Mouse (Mus musculus) limb, embryonic 12.5 days (tissue): ENCODE measurements around the gene Uxs1. TPM values are rescaled to one million over a fixed set of nuclear protein-coding genes. Genes with fewer than 3 reads are reported as not detected.
A peak's percentile ranks its signal among the peaks of the same experiment; 100 is the strongest.

Source experiments
- ATAC-seq: fragments of 200-750 bp; cut with Nextera tagmentation; 2 replicates; pipeline ENCODE4 v1.8.0; 2017; ENCODE audit warnings: low read depth, moderate TSS enrichment; ENCODE audit not compliant: insufficient number of reproducible peaks, insufficient read depth, low FRiP score, low TSS enrichment
- H3K27ac ChIP-seq: fragments of 300-500 bp; sonication (generic); 2 replicates; pipeline ENCODE4 v1.5.1; 2016; ENCODE audit warnings: mild to moderate bottlenecking, moderate library complexity
- H3K27me3 ChIP-seq: fragments of 300-500 bp; sonication (generic); 2 replicates; pipeline ENCODE4 v1.6.1; 2016; ENCODE audit warnings: mild to moderate bottlenecking, moderate library complexity
- H3K36me3 ChIP-seq: fragments of 300-500 bp; sonication (generic); 2 replicates; pipeline ENCODE4 v1.6.1; 2016; ENCODE audit warnings: mild to moderate bottlenecking, moderate library complexity
- H3K4me1 ChIP-seq: fragments of 300-500 bp; sonication (generic); replicated peaks from 2 replicates; pipeline ENCODE4 v1.6.1; 2016
- H3K4me2 ChIP-seq: fragments of 300-500 bp; sonication (generic); 2 replicates; pipeline ENCODE4 v1.6.1; 2016; ENCODE audit warnings: mild to moderate bottlenecking, moderate library complexity
- H3K4me3 ChIP-seq: fragments of 300-500 bp; sonication (generic); replicated peaks from 2 replicates; pipeline ENCODE4 v1.5.1; 2016; ENCODE audit warnings: mild to moderate bottlenecking
- H3K9ac ChIP-seq: fragments of 300-500 bp; sonication (generic); replicated peaks from 2 replicates; pipeline ENCODE4 v1.6.1; 2016; ENCODE audit warnings: mild to moderate bottlenecking, moderate library complexity
- H3K9me3 ChIP-seq: fragments of 300-500 bp; sonication (generic); 2 replicates; pipeline ENCODE4 v1.6.1; 2016; ENCODE audit warnings: mild to moderate bottlenecking, moderate library complexity
- WGBS: fragments of 180-500 bp; shearing (Covaris S2); methylation state at CpG from one replicate; pipeline ENCODE4 v1.1.7; 2016; 5-methylcytosine and 5-hydroxymethylcytosine counted together
- polyA plus RNA-seq: library from polyadenylated mRNA; unstranded; fragments of >200 nt; fragmentation: Nextera tagmentation; extraction: Ambion mirVana; gene quantifications from 2 replicates; pipeline ENCODE4 v1.2.1, GENCODE M21; 2016

The Uxs1 gene
- 24.9 and 25.4 TPM in 2 replicates for polyA plus RNA-seq

DNA sequence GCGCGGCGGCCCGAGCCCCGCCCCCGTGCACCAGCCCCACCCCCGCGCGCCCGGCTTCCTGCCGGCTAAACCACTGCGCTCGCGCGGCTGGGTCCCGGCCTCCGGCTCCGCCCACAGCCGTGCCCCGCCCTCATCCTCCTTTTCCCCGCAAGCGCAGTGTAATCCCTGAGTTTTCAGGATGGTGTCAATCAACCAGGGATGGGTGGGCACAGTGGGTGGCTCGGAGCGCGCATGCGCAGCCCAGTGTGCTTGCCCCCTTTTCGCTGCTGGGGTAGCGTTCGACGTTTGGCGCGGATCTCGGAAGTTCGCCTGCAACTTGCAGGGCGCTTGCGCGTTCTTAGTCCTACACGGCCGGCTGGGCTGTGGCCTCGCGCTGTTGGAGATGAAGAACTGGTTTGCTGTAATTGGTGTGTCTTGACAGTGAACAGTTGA lies at the start of gene Uxs1:
Gene Uxs1, minus strand, starts transcription at position 38 of the 432 bp plus-strand sequence.
- ATAC-seq: peak; percentile 99
- Histone ChIP-seq H3K4me1 (peaks cover 12% of the 10 kb centered on the region), H3K9me3 (no peaks in the 10 kb centered on the region), H3K4me3 (peak within 1 kb of the TSS; percentile 93), H3K27me3 (no peaks in the 10 kb centered on the region), H3K4me2 (peak within 1 kb of the TSS; percentile 82), H3K36me3 (no peaks in the 10 kb centered on the region), H3K9ac (peak within 1 kb of the TSS; percentile 89), H3K27ac (peak within 1 kb of the TSS; percentile 94)
- WGBS: under 1% methylated on average over 41 of the region's 41 CpGs

DNA sequence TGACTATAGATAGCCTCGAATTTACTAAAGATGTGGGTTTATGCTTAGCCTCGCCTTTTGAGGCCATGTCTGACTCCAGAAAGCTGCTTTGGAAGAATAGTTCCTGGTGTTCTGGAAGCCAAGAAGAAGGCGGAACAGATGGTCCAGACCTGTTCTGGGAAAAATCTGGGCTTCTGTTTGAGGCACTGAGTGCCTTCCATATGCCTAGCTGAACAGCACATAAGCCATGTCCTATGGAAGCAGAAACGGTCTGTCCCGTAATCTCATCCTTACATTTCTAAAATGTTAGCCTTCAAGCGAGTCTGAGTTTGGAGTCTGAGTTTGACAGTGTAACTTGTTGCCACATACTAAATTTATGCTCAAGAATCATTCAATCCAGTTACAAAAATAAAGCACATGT lies 49.6 kb upstream of the Uxs1 start:
- no peak overlapping the region for H3K27ac ChIP-seq
- no peak for ATAC-seq
- no peak overlapping the region for H3K9ac ChIP-seq
- 82% methylated on average over 6 of the region's 6 CpGs for WGBS
- no peak overlapping the region for H3K4me2 ChIP-seq
- H3K27me3 ChIP-seq: no peaks in the 10 kb centered on the region
- H3K9me3 ChIP-seq: no peaks in the 10 kb centered on the region
- no peaks in the 10 kb centered on the region for H3K36me3 ChIP-seq
- no peaks in the 10 kb centered on the region for H3K4me1 ChIP-seq
- no peak overlapping the region for H3K4me3 ChIP-seq

DNA sequence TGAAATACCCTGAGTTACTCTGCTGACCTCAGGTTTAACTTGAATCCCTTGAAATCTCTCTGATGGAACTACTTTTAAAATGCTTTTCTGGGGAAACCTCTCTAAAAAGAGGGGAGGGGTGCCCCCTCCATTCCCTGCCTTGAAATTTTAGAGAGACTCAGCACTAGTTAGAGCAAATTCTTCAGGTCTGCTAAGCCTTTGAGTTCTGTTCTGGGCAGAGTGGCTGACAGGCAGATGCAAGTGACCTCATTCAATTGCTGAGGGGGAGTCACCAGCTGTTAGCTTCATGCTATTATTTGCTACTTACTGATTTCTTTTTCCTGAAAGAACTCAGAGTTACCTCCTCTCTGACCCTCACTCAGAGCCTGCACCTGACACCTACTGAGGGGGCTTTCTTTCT lies 43.5 kb upstream of the Uxs1 start:
- H3K9me3 ChIP-seq: no peaks in the 10 kb centered on the region
- no peak for ATAC-seq
- H3K4me1 ChIP-seq: no peaks in the 10 kb centered on the region
- no peak overlapping the region for H3K4me3 ChIP-seq
- no peaks in the 10 kb centered on the region for H3K27me3 ChIP-seq
- no peak overlapping the region for H3K4me2 ChIP-seq
- no peaks in the 10 kb centered on the region for H3K36me3 ChIP-seq
- no peak overlapping the region for H3K9ac ChIP-seq
- H3K27ac ChIP-seq: no peak overlapping the region

DNA sequence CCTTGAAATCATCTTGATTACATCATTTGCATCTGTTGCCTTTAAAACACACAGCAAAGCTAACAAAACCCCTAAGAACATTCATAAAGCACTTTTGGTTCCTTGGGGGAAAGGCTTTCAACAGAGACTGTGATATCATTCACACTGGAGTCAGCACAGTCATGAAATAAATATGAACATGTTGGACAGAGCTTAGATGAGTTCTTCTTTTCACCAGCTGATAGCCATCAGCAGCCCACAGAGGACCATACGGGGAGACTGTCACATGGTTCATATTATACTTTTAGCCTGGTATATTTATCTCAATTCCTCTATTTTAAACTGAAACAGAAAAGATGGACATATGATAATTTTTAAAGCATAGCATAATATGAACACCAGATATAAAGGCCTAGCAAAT lies 40.9 kb upstream of the Uxs1 start:
- ATAC-seq: no peak

DNA sequence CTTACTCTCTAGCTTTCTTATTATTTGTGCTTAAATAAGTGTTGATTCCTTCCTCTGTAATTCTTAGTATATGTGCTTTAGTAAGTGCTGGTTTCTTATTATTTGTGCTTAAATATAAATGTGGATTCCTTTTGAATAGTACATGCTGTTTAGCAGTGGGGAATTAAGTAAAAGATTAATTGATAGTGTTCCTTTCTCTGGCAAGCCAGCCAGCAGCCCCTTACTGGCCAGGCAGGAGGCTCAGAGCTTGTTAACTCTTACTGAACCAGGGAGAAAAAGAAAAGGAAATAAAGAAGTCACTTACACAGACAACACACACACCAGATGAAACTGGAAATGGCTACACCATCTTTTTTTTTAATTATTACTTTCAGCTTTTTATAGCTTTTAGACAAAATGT lies 37.2 kb upstream of the Uxs1 start:
- no peak overlapping the region for H3K27ac ChIP-seq
- H3K9me3 ChIP-seq: no peaks in the 10 kb centered on the region
- no peak overlapping the region for H3K9ac ChIP-seq
- no peaks in the 10 kb centered on the region for H3K4me1 ChIP-seq
- H3K27me3 ChIP-seq: no peaks in the 10 kb centered on the region
- no peak overlapping the region for H3K4me3 ChIP-seq
- no peak overlapping the region for H3K4me2 ChIP-seq
- no peak for ATAC-seq
- no peaks in the 10 kb centered on the region for H3K36me3 ChIP-seq

More for the DNA sequence above, 40.9 kb upstream of the Uxs1 start:
- no peak overlapping the region for H3K9ac ChIP-seq
- no peaks in the 10 kb centered on the region for H3K27me3 ChIP-seq
- no peaks in the 10 kb centered on the region for H3K4me1 ChIP-seq
- no peak overlapping the region for H3K27ac ChIP-seq
- no peaks in the 10 kb centered on the region for H3K9me3 ChIP-seq
- no peak overlapping the region for H3K4me3 ChIP-seq
- H3K36me3 ChIP-seq: no peaks in the 10 kb centered on the region
- no peak overlapping the region for H3K4me2 ChIP-seq
- 75% methylated on average over 1 of the region's 1 CpGs for WGBS

DNA sequence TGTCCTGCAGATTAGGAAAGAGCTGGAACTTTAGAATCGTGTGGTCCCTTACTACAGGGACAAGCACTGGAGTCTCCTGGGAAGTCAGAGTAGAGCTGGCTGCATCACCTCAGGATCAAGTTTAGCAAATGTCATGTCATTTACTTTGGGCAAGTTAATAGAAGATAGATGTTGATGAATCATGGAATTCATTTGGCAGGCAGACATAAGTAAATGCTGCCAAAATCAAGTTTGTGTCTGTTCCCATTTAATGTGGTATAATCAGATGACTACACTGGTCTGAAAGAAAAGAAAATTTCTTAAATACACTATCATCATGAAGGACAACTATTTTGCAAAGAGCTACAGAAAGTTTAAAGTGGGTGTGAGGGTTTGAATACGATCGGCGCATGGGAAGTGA lies 35.0 kb upstream of the Uxs1 start:
- Histone ChIP-seq H3K27ac (no peak overlapping the region), H3K9me3 (no peaks in the 10 kb centered on the region), H3K4me1 (no peaks in the 10 kb centered on the region), H3K9ac (no peak overlapping the region), H3K27me3 (no peaks in the 10 kb centered on the region), H3K4me2 (no peak overlapping the region), H3K4me3 (no peak overlapping the region), H3K36me3 (no peaks in the 10 kb centered on the region)
- 94% methylated on average over 4 of the region's 4 CpGs for WGBS
- no peak for ATAC-seq

DNA sequence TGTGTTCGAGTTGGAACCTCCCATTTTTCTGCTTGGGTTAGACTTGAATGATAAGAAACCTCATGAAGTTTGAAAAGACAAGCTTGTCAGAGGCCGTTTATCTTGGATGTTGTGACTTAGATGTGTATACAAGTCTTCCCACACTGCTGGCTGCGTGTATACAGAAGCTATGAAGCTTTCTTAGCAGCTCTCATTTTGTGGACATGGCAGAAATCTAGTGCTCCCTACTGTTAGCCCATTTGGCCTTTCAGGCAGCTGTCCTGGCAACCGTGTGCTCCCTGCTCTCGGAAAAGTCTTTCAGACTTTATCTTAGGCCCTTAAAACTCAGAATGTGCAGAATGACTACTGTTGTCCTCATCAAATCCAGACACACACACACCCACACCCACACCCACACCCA lies 31.4 kb upstream of the Uxs1 start:
- no peak for ATAC-seq
- Histone ChIP-seq H3K27me3 (no peaks in the 10 kb centered on the region), H3K9ac (no peak overlapping the region), H3K36me3 (no peaks in the 10 kb centered on the region), H3K9me3 (no peaks in the 10 kb centered on the region), H3K27ac (no peak overlapping the region), H3K4me2 (no peak overlapping the region), H3K4me1 (no peaks in the 10 kb centered on the region), H3K4me3 (no peak overlapping the region)
- 66% methylated on average over 5 of the region's 5 CpGs for WGBS

DNA sequence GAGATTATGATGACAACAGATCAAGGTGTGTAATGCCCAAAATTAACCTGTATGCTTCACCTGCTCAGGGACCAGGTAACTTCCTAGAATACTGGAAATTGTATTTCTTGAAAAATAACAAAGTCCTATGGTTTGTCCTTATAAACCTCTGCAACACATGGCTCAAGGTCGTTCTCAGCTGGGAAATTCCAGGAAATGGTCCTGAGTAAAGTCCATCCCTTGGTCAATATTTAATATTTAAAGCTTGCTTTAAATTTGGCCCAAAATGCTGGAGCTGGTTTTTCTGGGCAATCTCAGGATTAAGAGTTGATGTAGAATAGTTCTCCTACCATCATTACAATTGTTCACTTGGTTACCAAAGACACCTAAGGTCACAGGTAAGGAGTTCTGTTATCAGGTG lies 30.1 kb upstream of the Uxs1 start:
- Histone ChIP-seq H3K27ac (no peak overlapping the region), H3K4me3 (no peak overlapping the region), H3K9ac (no peak overlapping the region), H3K36me3 (no peaks in the 10 kb centered on the region), H3K27me3 (no peaks in the 10 kb centered on the region), H3K4me1 (no peaks in the 10 kb centered on the region), H3K9me3 (no peaks in the 10 kb centered on the region), H3K4me2 (no peak overlapping the region)
- 80% methylated on average over 1 of the region's 1 CpGs for WGBS
- no peak for ATAC-seq

DNA sequence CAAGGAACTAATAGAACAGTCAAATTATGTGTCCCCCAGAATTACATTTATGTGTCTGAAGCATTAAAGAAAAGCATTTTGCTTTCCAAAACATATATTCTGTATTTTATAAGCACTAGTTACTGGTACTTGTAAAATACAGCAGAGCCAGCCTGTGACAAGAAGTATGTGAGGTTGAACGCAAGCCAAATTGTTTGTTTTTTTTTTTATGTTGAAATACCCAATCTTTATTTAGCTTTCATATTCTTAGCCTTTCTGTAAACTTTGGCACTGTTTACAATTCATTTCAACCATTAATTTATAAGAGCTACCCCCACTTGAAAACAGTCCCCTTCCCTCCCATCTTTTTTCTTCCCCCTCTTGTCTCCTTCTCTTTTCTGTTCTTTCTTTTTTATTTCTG lies 28.0 kb upstream of the Uxs1 start:
- Histone ChIP-seq H3K9ac (no peak overlapping the region), H3K9me3 (no peaks in the 10 kb centered on the region), H3K4me3 (no peak overlapping the region), H3K27ac (no peak overlapping the region), H3K36me3 (no peaks in the 10 kb centered on the region), H3K4me1 (no peaks in the 10 kb centered on the region), H3K27me3 (no peaks in the 10 kb centered on the region), H3K4me2 (no peak overlapping the region)
- 81% methylated on average over 1 of the region's 1 CpGs for WGBS
- ATAC-seq: no peak

DNA sequence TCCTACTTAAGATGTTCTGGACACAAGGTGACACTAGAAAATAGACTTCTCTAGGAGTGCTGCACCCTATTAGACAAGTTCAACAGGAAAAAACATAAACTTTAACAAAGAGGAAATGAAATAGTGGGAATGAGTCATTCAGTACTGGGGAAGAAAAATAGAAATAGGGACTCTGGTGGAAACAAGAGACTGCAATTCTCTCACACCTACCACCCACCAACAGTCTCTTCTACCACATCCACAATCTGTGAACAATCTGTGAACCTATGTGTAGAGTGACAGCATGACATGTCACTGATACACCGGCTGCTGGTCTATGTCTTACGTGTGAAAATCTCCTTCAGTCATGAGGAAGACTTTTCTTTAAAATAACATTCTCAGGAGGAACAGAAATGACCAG lies 15.8 kb upstream of the Uxs1 start:
- Histone ChIP-seq H3K27me3 (no peaks in the 10 kb centered on the region), H3K9ac (no peak overlapping the region), H3K9me3 (no peaks in the 10 kb centered on the region), H3K4me1 (no peaks in the 10 kb centered on the region), H3K4me2 (no peak overlapping the region), H3K36me3 (no peaks in the 10 kb centered on the region), H3K27ac (no peak overlapping the region), H3K4me3 (no peak overlapping the region)
- ATAC-seq: no peak
- WGBS: 90% methylated on average over 2 of the region's 2 CpGs

DNA sequence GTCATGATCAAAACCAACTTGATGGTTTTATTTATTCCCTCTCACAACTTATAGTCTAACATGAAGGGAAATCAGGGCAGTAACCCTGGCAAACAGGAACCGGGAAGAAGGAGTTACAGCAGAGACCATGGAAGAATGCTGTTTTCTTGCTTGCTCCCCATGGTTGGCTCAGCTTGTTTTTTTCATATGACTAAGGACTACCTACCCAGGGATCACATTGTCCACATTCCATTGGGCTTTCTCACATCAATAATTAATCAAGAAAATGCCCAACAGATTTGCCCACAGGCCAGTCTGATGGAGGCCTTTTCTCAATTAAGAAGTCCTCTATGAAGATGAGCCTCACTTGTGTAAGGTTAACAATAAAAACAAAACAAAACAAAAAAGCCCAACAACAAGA lies 9.6 kb upstream of the Uxs1 start:
- no peaks in the 10 kb centered on the region for H3K4me1 ChIP-seq
- H3K9ac ChIP-seq: no peak overlapping the region
- no peak overlapping the region for H3K4me2 ChIP-seq
- H3K9me3 ChIP-seq: no peaks in the 10 kb centered on the region
- WGBS: 91% methylated on average over 1 of the region's 1 CpGs
- no peak overlapping the region for H3K4me3 ChIP-seq
- no peak overlapping the region for H3K27ac ChIP-seq
- ATAC-seq: no peak
- no peaks in the 10 kb centered on the region for H3K27me3 ChIP-seq
- no peaks in the 10 kb centered on the region for H3K36me3 ChIP-seq

DNA sequence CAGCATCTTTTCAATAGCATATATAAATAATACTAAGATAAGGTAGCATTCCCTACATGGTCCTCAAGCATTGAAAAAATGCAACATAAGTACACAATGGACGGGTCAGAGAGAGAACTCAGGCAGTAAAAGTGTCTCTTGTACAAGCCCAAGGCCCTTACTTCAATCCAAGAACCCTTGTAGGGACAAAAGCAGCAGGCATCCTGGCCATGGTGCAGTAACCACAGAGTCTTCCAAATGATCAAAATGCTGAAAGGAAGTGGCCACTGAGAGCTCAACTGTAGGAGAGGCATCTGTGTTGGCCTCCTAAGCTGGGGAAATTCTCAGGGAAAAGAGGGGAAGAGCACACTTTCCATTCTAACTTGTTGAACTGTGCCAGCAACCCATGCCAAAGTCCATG lies 2.5 kb upstream of the Uxs1 start:
- ATAC-seq: no peak
- Histone ChIP-seq H3K27me3 (no peaks in the 10 kb centered on the region), H3K9me3 (no peaks in the 10 kb centered on the region), H3K4me1 (peaks cover 10% of the 10 kb centered on the region), H3K4me2 (no peak overlapping the region), H3K9ac (no peak overlapping the region), H3K27ac (no peak overlapping the region), H3K4me3 (no peak overlapping the region), H3K36me3 (no peaks in the 10 kb centered on the region)
- WGBS: 56% methylated on average over 1 of the region's 1 CpGs
